Mouse (Mus musculus) right cerebral cortex, postnatal 14 days (tissue): Measurements from ENCODE around the gene Snai1.

Experiments used
- DNase-seq: peaks from one replicate; pipeline ENCODE4 v3.0.0; 2022

Gene Snai1

DNA sequence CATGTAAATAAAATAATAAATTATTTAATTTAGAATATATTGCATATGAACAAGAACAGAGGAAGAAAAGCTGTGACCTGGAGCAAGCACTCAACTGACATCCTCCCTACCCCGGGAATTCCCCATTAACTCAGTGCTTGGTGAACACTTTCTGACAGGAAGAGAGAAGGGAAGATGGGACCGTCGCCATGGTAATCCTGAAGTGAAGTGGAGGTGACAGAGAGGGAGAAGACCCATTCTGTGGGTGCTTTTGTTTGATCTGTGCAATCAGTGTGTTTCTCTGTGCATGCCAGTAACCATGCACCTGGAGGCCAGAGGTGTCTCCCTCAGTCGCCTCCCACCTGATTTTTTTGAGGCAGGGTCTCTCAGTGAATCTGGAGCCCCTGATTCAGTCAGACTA lies 14.3 kb downstream of the Snai1 start:
- DNase-seq, result no peak

DNA sequence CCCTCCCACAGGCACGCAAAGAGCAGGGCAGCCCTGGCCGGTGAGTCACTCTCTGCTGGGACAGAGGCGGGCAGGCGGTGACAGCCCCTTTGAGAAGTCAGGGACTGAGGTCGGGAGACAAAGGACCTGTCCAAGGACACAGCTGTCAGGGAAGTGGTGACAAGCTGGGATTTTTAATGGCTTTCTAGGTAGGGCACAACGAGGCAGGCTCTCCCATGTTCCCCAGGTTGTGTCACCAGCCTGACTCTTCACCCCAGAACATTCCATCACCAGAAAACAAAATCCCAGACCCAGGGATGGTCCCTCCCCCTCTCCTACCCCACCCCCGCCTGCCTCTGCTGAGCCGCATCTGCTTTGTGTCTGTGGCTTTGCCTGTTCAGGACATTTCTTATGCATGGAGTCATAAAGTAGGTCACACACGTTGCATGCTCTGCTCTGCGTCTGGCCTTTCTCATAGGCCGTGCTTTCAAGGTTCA lies 15.0 kb downstream of the Snai1 start:
- DNase-seq, result no peak

DNA sequence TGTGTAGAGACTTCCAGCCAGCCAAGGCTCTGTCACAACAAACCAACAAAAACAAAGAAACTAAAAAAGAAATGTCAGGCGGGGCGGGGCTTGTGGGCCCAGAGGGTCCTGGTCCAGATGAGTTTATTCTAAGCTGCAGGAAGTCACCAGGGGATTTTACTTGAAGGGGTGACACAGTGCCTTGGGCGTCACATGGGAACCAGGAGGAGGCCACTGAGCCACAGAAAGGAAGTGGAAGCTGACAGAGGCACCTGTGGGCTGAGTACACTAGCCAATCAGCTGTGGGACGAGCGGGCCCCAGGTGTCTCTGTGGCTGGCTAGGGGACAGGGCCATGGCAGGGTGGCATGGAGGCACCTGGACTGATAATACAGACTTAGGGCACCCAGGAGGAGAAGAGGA lies 17.8 kb downstream of the Snai1 start:
- no peak for DNase-seq

GRCm38 (mm10) chr2:167559413-167559812 lies 21.4 kb downstream of the Snai1 start:
- DNase-seq, result no peak

- no peak for DNase-seq
Measured at GRCm38 (mm10) chr2:167562101-167562500, 24.1 kb downstream of the Snai1 start.

DNA sequence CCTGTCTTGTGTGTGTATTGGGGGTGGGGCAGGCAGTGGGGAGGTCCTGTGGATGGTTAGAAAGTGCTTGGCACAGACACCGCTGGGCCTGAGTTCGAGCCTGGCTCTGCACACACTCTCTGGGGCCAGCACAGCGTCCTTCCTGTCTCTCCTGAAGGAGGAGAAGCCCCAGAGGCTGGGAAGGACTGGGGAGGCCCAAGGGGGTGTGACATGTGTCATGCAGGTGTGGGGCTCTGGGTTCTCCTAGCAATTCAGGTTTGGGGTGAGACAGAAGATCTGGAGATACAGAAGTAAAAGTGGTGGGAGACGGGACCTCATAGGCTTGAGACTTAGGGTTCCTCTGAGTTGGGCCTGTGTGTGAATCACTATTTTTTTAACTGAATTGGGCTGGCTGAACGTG lies 25.0 kb downstream of the Snai1 start:
- no peak for DNase-seq

- DNase-seq, result no peak
Measured at GRCm38 (mm10) chr2:167563703-167564102, 25.7 kb downstream of the Snai1 start.

DNA sequence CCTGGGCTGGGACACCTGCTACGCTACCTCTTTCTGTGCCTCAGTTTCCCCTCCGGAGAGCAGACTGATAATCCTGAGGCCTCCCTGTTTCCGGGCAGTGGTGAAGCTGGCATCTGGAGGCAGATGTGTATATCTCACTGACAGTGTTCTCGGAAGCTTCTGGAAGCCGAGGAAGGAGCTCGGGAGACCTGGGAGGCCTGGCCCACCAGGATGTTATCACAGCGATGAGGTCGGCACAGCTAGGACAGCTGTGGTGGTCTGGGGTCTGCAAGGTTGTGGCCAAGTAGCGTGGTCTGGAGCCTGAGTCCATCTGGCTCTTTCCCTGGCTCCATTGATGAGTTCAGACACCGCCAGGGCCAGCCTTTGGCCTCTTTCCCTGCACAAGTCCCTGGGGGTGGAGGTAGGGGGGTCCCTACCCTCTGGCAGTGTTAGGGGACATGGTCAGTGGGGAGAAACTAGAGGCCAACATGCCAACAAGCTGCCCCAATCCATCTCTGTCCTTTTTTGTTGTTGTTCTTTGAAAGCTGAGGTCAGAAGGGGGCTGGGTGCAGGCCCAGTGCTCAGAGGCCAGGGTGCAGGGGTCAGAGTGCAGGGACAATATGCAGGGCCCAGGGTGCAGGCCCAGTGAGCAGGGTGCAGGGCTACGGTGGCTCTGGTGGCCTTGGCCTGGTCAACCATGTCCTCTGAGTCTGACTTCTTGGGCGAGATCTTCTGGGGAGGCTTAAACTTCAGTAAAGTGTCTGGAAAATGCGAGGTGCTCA lies 26.7 kb downstream of the Snai1 start:
- no peak for DNase-seq

- no peak for DNase-seq
Measured at GRCm38 (mm10) chr2:167565312-167565656, 27.3 kb downstream of the Snai1 start.

DNA sequence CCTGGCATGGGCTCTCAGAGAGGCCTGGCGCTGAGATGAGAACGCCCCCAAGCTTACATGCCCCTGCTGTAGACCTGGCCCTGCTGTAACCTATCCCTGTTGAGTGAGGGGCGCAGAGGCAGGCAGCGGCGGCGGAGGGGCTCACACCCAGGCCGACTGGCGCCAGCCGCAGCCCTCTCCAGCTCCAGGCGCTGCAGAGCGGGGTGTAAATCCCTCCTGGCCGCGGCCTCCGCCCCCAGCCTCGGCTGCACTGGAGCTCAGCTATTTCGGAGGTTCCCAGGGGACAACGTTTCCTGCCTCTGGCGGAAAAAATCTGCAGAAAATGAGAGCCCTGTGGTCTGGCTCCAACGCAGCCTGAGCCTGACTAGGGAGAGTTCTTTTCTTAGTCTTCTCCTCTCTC lies 27.7 kb downstream of the Snai1 start:
- no peak for DNase-seq

DNA sequence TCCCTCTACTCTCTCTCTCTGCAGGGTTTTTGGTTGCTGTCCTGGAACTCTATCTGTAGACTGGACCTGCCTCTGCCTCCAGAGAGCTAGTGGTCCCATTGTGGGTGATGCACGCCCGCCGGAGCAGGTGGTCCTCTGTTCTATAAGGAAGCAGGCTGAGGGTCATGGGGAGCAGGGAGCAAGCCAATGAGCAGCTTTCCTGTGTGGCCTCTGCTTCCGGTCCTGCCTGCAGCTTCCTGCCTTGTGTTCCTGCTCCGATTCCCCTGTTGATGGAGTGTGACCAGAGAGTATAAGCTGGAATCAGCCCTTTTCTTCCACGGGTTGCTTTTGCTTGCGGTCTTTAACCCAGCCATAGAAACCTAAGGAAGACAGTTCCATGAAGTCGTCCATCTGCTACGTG lies 30.1 kb downstream of the Snai1 start:
- no peak for DNase-seq

- DNase-seq, result peak; percentile 34
Measured at GRCm38 (mm10) chr2:167569934-167570651, 32.1 kb downstream of the Snai1 start.

DNA sequence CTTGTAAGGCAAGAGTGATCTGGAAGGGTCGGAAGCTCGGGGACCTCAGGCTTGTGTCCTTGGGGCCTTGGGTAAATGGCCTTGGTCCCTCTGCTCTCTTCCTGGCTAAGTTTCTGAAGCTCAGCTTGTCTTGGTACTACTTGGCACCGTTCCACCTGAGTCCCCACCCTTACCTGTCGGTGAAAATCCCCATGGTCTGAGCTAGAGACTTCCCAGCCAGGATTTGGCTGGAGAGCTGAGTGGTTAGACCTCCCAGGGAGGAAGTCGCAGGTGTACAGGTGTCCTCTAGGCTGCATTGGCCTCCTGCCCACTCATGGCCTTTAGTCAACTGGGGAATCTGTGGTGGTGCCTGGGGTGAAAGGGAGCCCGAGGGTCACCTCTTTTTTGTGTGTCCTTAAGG lies 32.8 kb downstream of the Snai1 start:
- DNase-seq, result no peak

GRCm38 (mm10) chr2:167571442-167572220 lies 33.6 kb downstream of the Snai1 start:
- DNase-seq, result no peak

DNA sequence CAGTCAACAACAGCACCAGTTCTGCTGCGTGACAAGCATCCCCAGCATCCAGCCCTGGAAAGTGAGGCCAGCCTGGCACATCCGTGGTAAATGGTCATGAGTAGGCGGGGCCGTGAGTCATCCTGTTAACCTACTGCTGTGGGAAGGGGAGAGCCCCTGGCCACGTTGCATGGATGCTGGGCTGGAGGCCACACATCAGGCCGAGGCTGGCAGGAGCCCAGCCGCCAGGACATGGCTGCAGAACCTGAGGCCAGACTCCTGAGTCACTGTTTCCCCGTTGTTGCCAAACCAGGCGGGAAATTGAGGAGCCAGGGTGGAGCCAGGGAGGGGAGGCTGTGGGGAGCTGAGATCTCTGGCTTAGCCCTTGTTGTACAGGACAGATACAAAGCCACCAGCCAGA lies 36.8 kb downstream of the Snai1 start:
- no peak for DNase-seq

DNA sequence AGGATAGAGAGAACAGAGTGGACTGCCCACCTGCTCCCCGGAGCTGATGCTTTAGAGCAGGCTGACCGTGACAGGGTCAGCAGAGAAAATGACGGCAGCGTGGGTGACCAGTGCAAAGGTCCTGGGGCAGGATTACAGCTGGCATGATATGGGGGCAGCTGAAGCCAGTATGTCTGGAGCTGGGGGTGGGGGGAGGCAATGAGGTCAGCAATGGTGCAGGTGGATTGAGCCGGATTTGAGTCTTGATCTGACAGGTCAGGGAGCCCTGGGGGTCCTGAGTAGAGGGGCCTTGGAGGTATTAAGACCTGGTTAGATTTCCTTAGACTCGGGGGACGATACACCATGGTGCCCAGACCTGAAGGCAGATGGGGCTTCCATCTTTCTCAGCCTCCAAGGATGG lies 37.6 kb downstream of the Snai1 start:
- no peak for DNase-seq

DNA sequence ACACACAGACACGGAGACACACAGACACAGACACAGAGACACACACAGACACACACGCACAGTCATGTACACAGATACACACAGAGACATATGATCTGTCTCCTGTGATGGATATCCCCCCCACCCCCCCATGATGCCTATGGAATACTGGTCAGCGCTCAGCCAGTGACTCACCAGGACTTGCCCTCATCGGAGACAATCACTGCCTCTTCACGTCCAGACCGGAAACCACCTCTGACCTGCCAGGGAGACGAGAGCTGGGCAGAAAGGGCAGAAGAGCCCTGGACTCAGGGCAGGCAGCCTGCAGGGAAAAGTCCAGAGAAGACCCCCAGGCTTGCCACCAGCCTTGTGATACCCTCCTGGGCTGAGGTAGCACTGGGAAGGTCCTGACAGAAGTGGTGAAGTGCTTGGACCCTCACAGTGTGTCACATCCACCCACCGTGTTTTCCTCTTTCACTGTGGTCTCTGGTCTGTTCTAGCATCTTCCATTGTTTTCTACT lies 38.2 kb downstream of the Snai1 start:
- DNase-seq, result no peak

- DNase-seq, result no peak
Measured at GRCm38 (mm10) chr2:167577186-167577785, 39.3 kb downstream of the Snai1 start.

- DNase-seq, result no peak
Measured at GRCm38 (mm10) chr2:167578521-167578920, 40.5 kb downstream of the Snai1 start.

GRCm38 (mm10) chr2:167583161-167583952 lies 45.4 kb downstream of the Snai1 start:
- no peak for DNase-seq

DNA sequence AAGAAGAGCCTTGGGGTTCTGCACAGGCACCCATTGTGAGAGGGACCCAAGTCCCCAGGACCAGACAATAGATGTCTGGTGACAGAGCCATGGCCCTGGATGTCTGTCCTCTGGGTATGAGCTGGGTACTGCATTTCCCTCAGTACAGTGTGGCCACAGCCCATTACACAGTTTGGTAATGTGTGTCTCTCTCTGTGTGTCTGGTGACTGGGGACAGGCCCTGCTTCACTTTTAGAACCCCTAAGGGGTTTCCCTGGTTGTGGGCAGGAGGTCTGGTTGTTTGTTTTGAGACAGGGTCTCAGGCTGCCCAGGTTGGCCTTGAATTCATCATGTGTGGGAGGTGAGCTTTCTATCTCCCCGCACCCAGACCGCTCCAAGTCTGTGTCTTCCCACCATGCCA lies 47.3 kb downstream of the Snai1 start:
- DNase-seq, result no peak

DNA sequence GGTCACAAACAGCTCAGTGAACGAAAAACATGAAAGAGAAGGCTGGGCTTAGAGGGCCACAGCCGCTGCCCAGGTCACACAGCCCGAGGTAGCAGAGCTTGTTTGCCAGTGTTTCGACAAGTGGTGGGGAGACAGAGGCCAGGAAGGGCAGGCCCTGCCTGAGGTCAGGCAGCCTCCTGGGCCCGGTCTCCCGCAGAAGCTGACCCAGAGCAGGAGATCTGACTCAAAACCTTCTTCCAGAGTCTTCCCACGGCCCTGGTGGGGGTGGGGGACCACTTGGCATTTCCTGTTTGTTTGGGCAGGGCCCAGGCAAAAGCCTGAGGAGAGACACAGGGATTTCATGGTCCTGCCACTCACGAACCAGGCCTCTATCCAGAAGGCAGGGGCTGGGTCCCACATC lies 48.0 kb downstream of the Snai1 start:
- no peak for DNase-seq
